Mouse (Mus musculus): ENCODE results near the gene Dscam. TPM values are rescaled to one million over a fixed set of nuclear protein-coding genes. Genes with fewer than 3 reads are reported as not detected.

Gene Dscam
- polyA plus RNA-seq, 1 experiment, result 0.13 TPM

- no peaks in the 10 kb centered on the region for H3K36me3 ChIP-seq (ENCODE audit: control insufficient read depth, insufficient read depth, low read length, poor library complexity, severe bottlenecking)
- H3K4me3 ChIP-seq (ENCODE audit: low read depth, low read length), result no peak overlapping the region
- H3K4me1 ChIP-seq (ENCODE audit: control insufficient read depth, insufficient read depth, low read length), result no peaks in the 10 kb centered on the region
- H3K9me3 ChIP-seq (replicated peaks; ENCODE audit: control insufficient read depth, insufficient read depth, low read length, poor library complexity, severe bottlenecking), result no peaks in the 10 kb centered on the region
- H3K27ac ChIP-seq (ENCODE audit: insufficient read depth, low read length), result no peak overlapping the region
- no peaks in the 10 kb centered on the region for H3K27me3 ChIP-seq (ENCODE audit: control insufficient read depth, insufficient read depth, low read length, poor library complexity, severe bottlenecking)
- TF ChIP-seq EP300 (IDR thresholded peaks at IDR 0.05; ENCODE audit: insufficient read depth, low read depth, low read length), result no peak
- TF ChIP-seq POLR2A (IDR thresholded peaks at IDR 0.05; ENCODE audit: insufficient read depth, low read length), result no peak
- TF ChIP-seq CTCF (IDR thresholded peaks at IDR 0.05; ENCODE audit: low read depth, low read length), result no peak
- H3K9ac ChIP-seq (ENCODE audit: low read depth, poor library complexity, severe bottlenecking), result no peak overlapping the region
Measured at GRCm38 (mm10) chr16:96973300-96973699, 197.3 kb downstream of the Dscam start.

DNA sequence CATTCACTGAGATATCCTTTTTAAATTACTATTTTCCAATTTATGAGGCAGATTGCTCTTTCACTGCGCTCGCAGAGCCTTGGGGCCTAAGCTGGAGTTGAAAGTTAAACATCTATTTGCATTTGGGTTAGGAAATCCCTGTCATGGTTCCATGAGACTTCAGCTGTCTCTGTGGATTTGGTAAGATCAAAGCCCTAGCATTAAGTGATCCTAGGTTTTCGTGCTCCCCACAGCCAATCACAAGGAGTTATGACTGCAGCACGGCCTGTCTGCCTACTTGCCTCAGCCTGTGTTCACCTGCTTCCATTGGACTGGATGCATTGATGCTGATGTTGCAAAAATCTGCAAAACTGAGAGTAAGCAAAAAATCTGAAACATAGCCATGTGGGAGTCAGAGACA lies 198.8 kb downstream of the Dscam start:
- Histone ChIP-seq H3K4me1 (ENCODE audit: control insufficient read depth, insufficient read depth, low read length) (no peaks in the 10 kb centered on the region), H3K27ac (ENCODE audit: insufficient read depth, low read length) (no peak overlapping the region), H3K27me3 (ENCODE audit: control insufficient read depth, insufficient read depth, low read length, poor library complexity, severe bottlenecking) (no peaks in the 10 kb centered on the region), H3K9me3 (replicated peaks; ENCODE audit: control insufficient read depth, insufficient read depth, low read length, poor library complexity, severe bottlenecking) (no peaks in the 10 kb centered on the region), H3K4me3 (ENCODE audit: low read depth, low read length) (no peak overlapping the region), H3K9ac (ENCODE audit: low read depth, poor library complexity, severe bottlenecking) (no peak overlapping the region), H3K36me3 (ENCODE audit: control insufficient read depth, insufficient read depth, low read length, poor library complexity, severe bottlenecking) (no peaks in the 10 kb centered on the region)
- TF ChIP-seq POLR2A (IDR thresholded peaks at IDR 0.05; ENCODE audit: insufficient read depth, low read length), result no peak
- no peak for TF ChIP-seq CTCF (IDR thresholded peaks at IDR 0.05; ENCODE audit: low read depth, low read length)
- no peak for TF ChIP-seq EP300 (IDR thresholded peaks at IDR 0.05; ENCODE audit: insufficient read depth, low read depth, low read length)

GRCm38 (mm10) chr16:96970412-96970811 lies 200.1 kb downstream of the Dscam start:
- no peaks in the 10 kb centered on the region for H3K9me3 ChIP-seq (replicated peaks; ENCODE audit: control insufficient read depth, insufficient read depth, low read length, poor library complexity, severe bottlenecking)
- no peak overlapping the region for H3K4me3 ChIP-seq (ENCODE audit: low read depth, low read length)
- H3K4me1 ChIP-seq (ENCODE audit: control insufficient read depth, insufficient read depth, low read length), result no peaks in the 10 kb centered on the region
- H3K9ac ChIP-seq (ENCODE audit: low read depth, poor library complexity, severe bottlenecking), result no peak overlapping the region
- TF ChIP-seq CTCF (IDR thresholded peaks at IDR 0.05; ENCODE audit: low read depth, low read length) (no peak), EP300 (IDR thresholded peaks at IDR 0.05; ENCODE audit: insufficient read depth, low read depth, low read length) (no peak), POLR2A (IDR thresholded peaks at IDR 0.05; ENCODE audit: insufficient read depth, low read length) (no peak)
- no peaks in the 10 kb centered on the region for H3K27me3 ChIP-seq (ENCODE audit: control insufficient read depth, insufficient read depth, low read length, poor library complexity, severe bottlenecking)
- H3K36me3 ChIP-seq (ENCODE audit: control insufficient read depth, insufficient read depth, low read length, poor library complexity, severe bottlenecking), result no peaks in the 10 kb centered on the region
- no peak overlapping the region for H3K27ac ChIP-seq (ENCODE audit: insufficient read depth, low read length)

- Histone ChIP-seq H3K27me3 (ENCODE audit: control insufficient read depth, insufficient read depth, low read length, poor library complexity, severe bottlenecking) (no peaks in the 10 kb centered on the region), H3K36me3 (ENCODE audit: control insufficient read depth, insufficient read depth, low read length, poor library complexity, severe bottlenecking) (no peaks in the 10 kb centered on the region), H3K27ac (ENCODE audit: insufficient read depth, low read length) (no peak overlapping the region), H3K4me3 (ENCODE audit: low read depth, low read length) (no peak overlapping the region), H3K9me3 (replicated peaks; ENCODE audit: control insufficient read depth, insufficient read depth, low read length, poor library complexity, severe bottlenecking) (no peaks in the 10 kb centered on the region), H3K9ac (ENCODE audit: low read depth, poor library complexity, severe bottlenecking) (no peak overlapping the region), H3K4me1 (ENCODE audit: control insufficient read depth, insufficient read depth, low read length) (no peaks in the 10 kb centered on the region)
- TF ChIP-seq POLR2A (IDR thresholded peaks at IDR 0.05; ENCODE audit: insufficient read depth, low read length) (no peak), EP300 (IDR thresholded peaks at IDR 0.05; ENCODE audit: insufficient read depth, low read depth, low read length) (no peak), CTCF (IDR thresholded peaks at IDR 0.05; ENCODE audit: low read depth, low read length) (no peak)
Measured at GRCm38 (mm10) chr16:96969643-96970042, 200.9 kb downstream of the Dscam start.

- Histone ChIP-seq H3K9ac (ENCODE audit: low read depth, poor library complexity, severe bottlenecking) (no peak overlapping the region), H3K9me3 (replicated peaks; ENCODE audit: control insufficient read depth, insufficient read depth, low read length, poor library complexity, severe bottlenecking) (no peaks in the 10 kb centered on the region), H3K36me3 (ENCODE audit: control insufficient read depth, insufficient read depth, low read length, poor library complexity, severe bottlenecking) (no peaks in the 10 kb centered on the region), H3K4me3 (ENCODE audit: low read depth, low read length) (no peak overlapping the region), H3K4me1 (ENCODE audit: control insufficient read depth, insufficient read depth, low read length) (no peaks in the 10 kb centered on the region), H3K27ac (ENCODE audit: insufficient read depth, low read length) (no peak overlapping the region), H3K27me3 (ENCODE audit: control insufficient read depth, insufficient read depth, low read length, poor library complexity, severe bottlenecking) (no peaks in the 10 kb centered on the region)
- TF ChIP-seq EP300 (IDR thresholded peaks at IDR 0.05; ENCODE audit: insufficient read depth, low read depth, low read length), result no peak
Measured at GRCm38 (mm10) chr16:96968885-96969480, 201.6 kb downstream of the Dscam start.

GRCm38 (mm10) chr16:96959695-96960094 lies 210.9 kb downstream of the Dscam start:
- Histone ChIP-seq H3K4me1 (ENCODE audit: control insufficient read depth, insufficient read depth, low read length) (no peaks in the 10 kb centered on the region), H3K27ac (ENCODE audit: insufficient read depth, low read length) (no peak overlapping the region), H3K9ac (ENCODE audit: low read depth, poor library complexity, severe bottlenecking) (no peak overlapping the region), H3K27me3 (ENCODE audit: control insufficient read depth, insufficient read depth, low read length, poor library complexity, severe bottlenecking) (no peaks in the 10 kb centered on the region), H3K36me3 (ENCODE audit: control insufficient read depth, insufficient read depth, low read length, poor library complexity, severe bottlenecking) (no peaks in the 10 kb centered on the region), H3K4me3 (ENCODE audit: low read depth, low read length) (no peak overlapping the region), H3K9me3 (replicated peaks; ENCODE audit: control insufficient read depth, insufficient read depth, low read length, poor library complexity, severe bottlenecking) (no peaks in the 10 kb centered on the region)
- no peak for TF ChIP-seq EP300 (IDR thresholded peaks at IDR 0.05; ENCODE audit: insufficient read depth, low read depth, low read length)
- no peak for TF ChIP-seq CTCF (IDR thresholded peaks at IDR 0.05; ENCODE audit: low read depth, low read length)
- TF ChIP-seq POLR2A (IDR thresholded peaks at IDR 0.05; ENCODE audit: insufficient read depth, low read length), result no peak
